Mouse (Mus musculus): Measurements from ENCODE around the gene Oprd1. TPM values are rescaled to one million over a fixed set of nuclear protein-coding genes. Genes with fewer than 3 reads are reported as not detected.

The Oprd1 gene
- polyA plus RNA-seq, 1 experiment, result 0.61 TPM

DNA sequence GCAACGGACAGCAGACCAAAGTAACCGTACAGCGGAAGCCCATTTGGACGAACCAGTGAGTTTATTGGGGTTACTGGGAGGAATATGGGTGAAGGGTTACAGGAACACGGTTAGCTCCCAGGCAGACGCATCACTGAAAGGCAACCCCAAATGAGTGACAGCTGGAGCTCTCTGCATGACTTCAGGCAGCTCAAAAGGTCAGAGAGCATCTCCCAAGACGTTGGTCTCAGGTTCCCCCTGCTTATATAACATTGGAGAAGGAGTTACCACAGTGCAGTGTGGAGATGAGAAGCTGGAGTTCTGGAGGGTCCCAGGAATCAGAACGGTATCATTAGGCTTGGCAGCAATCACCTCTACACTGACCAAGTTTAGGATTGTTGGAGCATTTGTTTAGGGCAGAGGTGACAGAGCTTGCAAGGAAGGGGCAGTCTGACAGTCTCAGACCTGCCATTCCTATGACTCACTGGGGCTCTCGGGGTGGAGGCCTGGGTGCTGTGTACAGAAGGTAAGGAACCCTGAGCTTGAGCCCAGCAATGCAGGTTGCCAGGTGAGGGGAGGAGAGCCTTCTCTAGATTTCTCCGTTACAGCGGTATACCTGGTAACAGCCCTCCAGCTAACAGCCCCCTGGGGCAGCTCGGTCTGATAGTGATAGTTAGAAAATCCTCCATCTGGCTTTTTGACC is 12.8 kb upstream of the Oprd1 start:
- Histone ChIP-seq H3K4me3 (ENCODE audit: control insufficient read depth, low read depth, low read length) (no peak overlapping the region), H3K4me1 (ENCODE audit: control insufficient read depth, insufficient read depth, low read length) (no peaks in the 10 kb centered on the region; the same call in 1 of the 2 replicates)

DNA sequence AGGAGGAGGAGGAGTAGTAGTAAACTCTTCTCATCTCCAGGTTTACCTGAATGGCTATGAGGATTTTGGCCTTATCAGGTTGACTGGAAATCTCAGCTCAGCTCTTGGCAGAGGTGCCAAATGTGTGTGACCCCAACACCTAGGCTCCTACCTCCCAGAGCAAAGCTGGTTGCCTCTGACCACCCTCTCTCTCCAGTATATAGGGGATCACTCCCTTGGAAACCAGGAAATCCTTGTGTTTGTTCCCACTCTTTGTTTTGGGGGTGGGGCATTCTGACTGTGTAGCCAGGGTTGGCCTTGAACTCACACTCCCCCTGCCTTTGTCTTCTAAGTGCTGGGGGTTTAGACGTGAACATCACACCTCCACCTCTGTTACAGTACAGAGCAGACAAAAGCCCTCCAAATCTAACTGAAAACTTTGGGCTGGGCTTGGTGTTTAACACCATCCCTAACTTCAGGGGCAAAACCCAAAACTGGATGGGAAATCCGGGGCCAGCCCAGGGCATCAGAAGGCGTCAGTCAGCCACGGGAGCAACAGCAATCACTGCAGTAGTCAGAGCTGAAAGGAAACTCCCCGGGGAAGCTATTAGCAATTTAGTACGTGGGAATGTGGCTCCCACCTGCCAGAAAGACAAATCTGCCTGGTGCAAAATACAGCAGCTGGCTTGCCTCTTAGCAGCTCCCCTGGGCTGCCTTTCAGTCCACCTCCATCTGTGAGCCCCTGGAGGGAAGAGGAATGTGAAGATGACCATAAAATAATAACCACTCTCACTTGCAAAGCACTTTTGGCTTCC is 10.8 kb upstream of the Oprd1 start:
- no peak overlapping the region for H3K27ac ChIP-seq (ENCODE audit: control insufficient read depth, insufficient read depth, low read depth, low read length)
- no peaks in the 10 kb centered on the region for H3K27me3 ChIP-seq (ENCODE audit: control insufficient read depth, insufficient read depth, low read length)
- no peak overlapping the region for H3K4me3 ChIP-seq (ENCODE audit: control insufficient read depth, low read depth, low read length)
- no peaks in the 10 kb centered on the region for H3K36me3 ChIP-seq (ENCODE audit: control insufficient read depth, insufficient read depth, low read length)
- TF ChIP-seq CTCF (IDR thresholded peaks at IDR 0.05; ENCODE audit: control insufficient read depth, insufficient read depth, insufficient replicate concordance, low read depth, low read length), result no peak
- TF ChIP-seq POLR2A (IDR thresholded peaks at IDR 0.05; ENCODE audit: control insufficient read depth, low read depth, low read length), result no peak
- no peaks in the 10 kb centered on the region; the same call in 1 of the 2 replicates for H3K4me1 ChIP-seq (ENCODE audit: control insufficient read depth, insufficient read depth, low read length)

More for the DNA sequence above, 12.8 kb upstream of the Oprd1 start:
- H3K27me3 ChIP-seq (ENCODE audit: control insufficient read depth, insufficient read depth, low read length), result no peaks in the 10 kb centered on the region
- no peak overlapping the region for H3K27ac ChIP-seq (ENCODE audit: control insufficient read depth, insufficient read depth, low read depth, low read length)
- H3K36me3 ChIP-seq (ENCODE audit: control insufficient read depth, insufficient read depth, low read length), result no peaks in the 10 kb centered on the region
- TF ChIP-seq POLR2A (IDR thresholded peaks at IDR 0.05; ENCODE audit: control insufficient read depth, low read depth, low read length), result no peak
- no peak for TF ChIP-seq CTCF (IDR thresholded peaks at IDR 0.05; ENCODE audit: control insufficient read depth, insufficient read depth, insufficient replicate concordance, low read depth, low read length)

DNA sequence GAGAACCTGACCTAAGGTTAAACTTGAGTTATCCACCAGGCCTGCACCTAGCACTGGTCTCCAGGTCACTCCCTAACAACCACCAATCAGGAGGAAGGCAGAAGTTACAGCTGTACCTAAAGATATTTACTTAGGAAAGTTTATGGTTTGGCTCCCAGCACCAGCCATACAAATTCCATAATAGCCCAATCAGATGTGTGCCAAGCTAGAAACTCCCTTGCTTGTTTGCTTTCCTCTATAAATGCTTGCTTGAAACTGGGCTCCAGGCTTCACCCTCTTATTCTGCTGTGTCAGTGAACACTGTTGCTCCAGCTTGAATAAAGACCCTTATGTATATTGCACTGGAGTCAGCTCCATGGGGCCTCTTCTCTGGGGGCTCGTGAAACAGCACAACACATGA is 7.4 kb upstream of the Oprd1 start:
- TF ChIP-seq CTCF (IDR thresholded peaks at IDR 0.05; ENCODE audit: control insufficient read depth, insufficient read depth, insufficient replicate concordance, low read depth, low read length) (no peak), POLR2A (IDR thresholded peaks at IDR 0.05; ENCODE audit: control insufficient read depth, low read depth, low read length) (no peak)
- Histone ChIP-seq H3K27ac (ENCODE audit: control insufficient read depth, insufficient read depth, low read depth, low read length) (no peak overlapping the region), H3K27me3 (ENCODE audit: control insufficient read depth, insufficient read depth, low read length) (no peaks in the 10 kb centered on the region), H3K36me3 (ENCODE audit: control insufficient read depth, insufficient read depth, low read length) (no peaks in the 10 kb centered on the region), H3K4me3 (ENCODE audit: control insufficient read depth, low read depth, low read length) (no peak overlapping the region), H3K4me1 (ENCODE audit: control insufficient read depth, insufficient read depth, low read length) (no peaks in the 10 kb centered on the region; the same call in 1 of the 2 replicates)

DNA sequence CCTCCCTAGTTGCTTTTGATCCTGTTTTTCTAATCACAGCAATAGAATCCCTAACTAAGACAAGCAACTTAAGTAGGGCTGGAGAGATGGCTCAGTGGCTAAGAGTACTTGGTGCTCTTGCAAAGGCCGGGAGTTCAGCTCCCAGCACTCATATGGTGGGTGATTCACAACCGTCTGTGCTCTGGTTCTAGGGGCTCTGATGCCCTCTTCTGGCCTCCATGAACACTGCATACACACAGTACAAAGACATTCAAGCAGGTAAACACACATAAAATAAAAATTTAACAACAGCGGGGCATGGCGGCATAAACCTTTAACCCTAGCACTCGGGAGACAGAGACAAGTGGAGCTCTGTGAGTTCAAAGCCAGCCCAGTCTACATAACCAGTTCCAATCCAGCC is 1.9 kb upstream of the Oprd1 start:
- Histone ChIP-seq H3K4me3 (ENCODE audit: control insufficient read depth, low read depth, low read length) (no peak overlapping the region), H3K27me3 (ENCODE audit: control insufficient read depth, insufficient read depth, low read length) (no peaks in the 10 kb centered on the region), H3K36me3 (ENCODE audit: control insufficient read depth, insufficient read depth, low read length) (no peaks in the 10 kb centered on the region), H3K4me1 (ENCODE audit: control insufficient read depth, insufficient read depth, low read length) (peaks cover 6% of the 10 kb centered on the region), H3K27ac (ENCODE audit: control insufficient read depth, insufficient read depth, low read depth, low read length) (no peak overlapping the region)
- TF ChIP-seq CTCF (IDR thresholded peaks at IDR 0.05; ENCODE audit: control insufficient read depth, insufficient read depth, insufficient replicate concordance, low read depth, low read length) (no peak), POLR2A (IDR thresholded peaks at IDR 0.05; ENCODE audit: control insufficient read depth, low read depth, low read length) (no peak)

DNA sequence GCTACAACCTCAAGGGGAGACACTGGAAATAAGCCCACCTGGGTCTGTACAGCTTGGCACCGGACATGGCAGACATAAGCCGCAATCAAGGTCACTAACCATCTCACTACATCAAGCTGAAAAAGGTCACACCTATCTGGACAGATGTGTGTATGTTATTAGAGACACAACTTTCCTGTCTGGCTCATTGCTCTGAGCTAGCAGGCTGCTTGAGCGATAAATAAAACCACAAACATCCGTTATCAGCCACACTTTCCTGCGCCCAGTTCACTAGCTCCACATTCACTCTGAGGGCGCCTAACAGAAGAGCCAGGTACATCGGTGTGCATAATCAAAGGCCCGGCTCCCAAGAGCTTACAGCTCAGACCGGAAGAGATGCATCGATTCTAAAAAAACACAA is 806 bp upstream of the Oprd1 start:
- TF ChIP-seq POLR2A (IDR thresholded peaks at IDR 0.05; ENCODE audit: control insufficient read depth, low read depth, low read length) (no peak), CTCF (IDR thresholded peaks at IDR 0.05; ENCODE audit: control insufficient read depth, insufficient read depth, insufficient replicate concordance, low read depth, low read length) (no peak)
- peaks cover 6% of the 10 kb centered on the region for H3K4me1 ChIP-seq (ENCODE audit: control insufficient read depth, insufficient read depth, low read length)
- no peaks in the 10 kb centered on the region for H3K27me3 ChIP-seq (ENCODE audit: control insufficient read depth, insufficient read depth, low read length)
- no peaks in the 10 kb centered on the region for H3K36me3 ChIP-seq (ENCODE audit: control insufficient read depth, insufficient read depth, low read length)
- H3K27ac ChIP-seq (ENCODE audit: control insufficient read depth, insufficient read depth, low read depth, low read length), result no peak overlapping the region
- H3K4me3 ChIP-seq (ENCODE audit: control insufficient read depth, low read depth, low read length), result no peak overlapping the region

DNA sequence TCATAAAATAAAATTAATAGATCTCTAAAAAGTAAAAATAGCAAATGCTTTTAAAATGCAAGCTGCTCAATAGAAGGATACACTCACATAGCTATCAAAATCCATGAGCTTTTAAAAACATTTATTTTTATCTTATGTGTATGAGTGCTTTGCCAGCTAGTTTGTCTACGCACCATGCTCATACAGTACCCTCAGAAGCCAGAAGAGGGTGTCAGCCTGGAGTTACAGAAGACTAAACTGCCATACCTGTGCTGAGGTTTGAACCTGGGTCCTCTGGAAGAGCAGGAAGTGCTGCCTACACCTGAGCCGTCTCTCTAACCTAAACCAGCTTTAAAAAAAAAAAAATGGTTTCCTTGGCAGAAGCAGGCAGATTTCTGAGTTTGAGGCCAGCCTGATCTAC is 5.6 kb downstream of the Oprd1 start:
- Histone ChIP-seq H3K27me3 (ENCODE audit: control insufficient read depth, insufficient read depth, low read length) (no peaks in the 10 kb centered on the region), H3K27ac (ENCODE audit: control insufficient read depth, insufficient read depth, low read depth, low read length) (no peak overlapping the region), H3K4me3 (ENCODE audit: control insufficient read depth, low read depth, low read length) (no peak overlapping the region), H3K4me1 (ENCODE audit: control insufficient read depth, insufficient read depth, low read length) (no peaks in the 10 kb centered on the region; the same call in 1 of the 2 replicates), H3K36me3 (ENCODE audit: control insufficient read depth, insufficient read depth, low read length) (no peaks in the 10 kb centered on the region)
- TF ChIP-seq POLR2A (IDR thresholded peaks at IDR 0.05; ENCODE audit: control insufficient read depth, low read depth, low read length) (no peak), CTCF (IDR thresholded peaks at IDR 0.05; ENCODE audit: control insufficient read depth, insufficient read depth, insufficient replicate concordance, low read depth, low read length) (no peak)

DNA sequence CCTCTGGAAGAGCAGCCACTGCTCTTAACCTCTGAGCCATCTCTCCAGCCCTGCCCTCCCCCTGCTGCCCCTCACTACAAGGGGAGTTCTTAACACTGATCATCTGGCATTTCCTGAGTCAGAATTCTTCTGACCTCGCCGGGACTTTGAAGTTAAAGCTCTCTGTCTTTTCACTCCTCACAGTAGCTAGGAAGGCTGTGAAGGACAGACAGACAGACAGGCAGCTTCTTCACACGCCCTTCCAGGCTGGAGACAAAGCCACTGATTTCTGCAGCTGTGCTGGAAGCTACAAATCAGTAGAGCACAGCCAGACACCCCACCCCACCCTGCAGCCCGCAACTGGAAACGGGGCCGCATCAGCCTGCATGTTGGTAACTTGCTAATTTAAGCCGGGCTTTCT is 7.3 kb downstream of the Oprd1 start:
- TF ChIP-seq CTCF (IDR thresholded peaks at IDR 0.05; ENCODE audit: control insufficient read depth, insufficient read depth, insufficient replicate concordance, low read depth, low read length), result no peak
- TF ChIP-seq POLR2A (IDR thresholded peaks at IDR 0.05; ENCODE audit: control insufficient read depth, low read depth, low read length), result no peak
- H3K27me3 ChIP-seq (ENCODE audit: control insufficient read depth, insufficient read depth, low read length), result no peaks in the 10 kb centered on the region
- H3K4me3 ChIP-seq (ENCODE audit: control insufficient read depth, low read depth, low read length), result no peak overlapping the region
- H3K27ac ChIP-seq (ENCODE audit: control insufficient read depth, insufficient read depth, low read depth, low read length), result no peak overlapping the region
- H3K4me1 ChIP-seq (ENCODE audit: control insufficient read depth, insufficient read depth, low read length), result no peaks in the 10 kb centered on the region
- no peaks in the 10 kb centered on the region for H3K36me3 ChIP-seq (ENCODE audit: control insufficient read depth, insufficient read depth, low read length)

All from testis, adult 2 months (tissue).